Mouse (Mus musculus): ENCODE data around the gene Spink2.

DNA sequence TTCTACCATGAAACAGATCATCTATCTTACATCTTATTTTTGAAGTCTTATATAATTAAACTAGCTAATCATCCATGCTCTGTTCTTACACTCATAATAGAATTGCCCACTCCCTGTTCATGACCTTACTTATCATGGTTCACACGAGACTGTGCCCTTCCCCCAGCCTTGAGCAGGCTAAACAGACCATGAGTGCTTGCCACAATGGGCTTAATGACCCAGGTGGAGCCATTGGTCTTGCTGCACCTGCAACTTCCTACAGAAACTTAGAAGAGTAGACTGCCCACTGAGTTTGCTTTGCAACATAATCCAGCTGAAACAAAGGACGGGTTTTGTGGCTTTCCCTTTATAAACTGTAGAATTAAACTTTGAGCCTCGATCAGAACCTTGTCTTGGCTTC is 22.5 kb downstream of the Spink2 start:
- TF ChIP-seq CTCF (IDR thresholded peaks at IDR 0.05; ENCODE audit: control insufficient read depth, insufficient read depth, insufficient read length) (no peak), MYOG (IDR thresholded peaks at IDR 0.05; ENCODE audit: control insufficient read depth, extremely low read depth, insufficient read length) (no peak), FOSL1 (IDR thresholded peaks at IDR 0.05; ENCODE audit: insufficient read depth, low read length, poor library complexity, severe bottlenecking) (no peak), USF1 (IDR thresholded peaks at IDR 0.05; ENCODE audit: low read depth) (no peak), CEBPB (IDR thresholded peaks at IDR 0.05; ENCODE audit: low read depth) (no peak), MAX (IDR thresholded peaks at IDR 0.05) (no peak), MYOD1 (IDR thresholded peaks at IDR 0.05; ENCODE audit: control insufficient read depth, insufficient read length, low read depth) (no peak)
